Mouse (Mus musculus) liver, embryonic 14.5 days (tissue): ENCODE data around the gene Gsn.

Experiments used
- CTCF ChIP-seq: IDR thresholded peaks from 2 replicates; pipeline ENCODE4 v1.5.1; 2016; ENCODE audit warnings: antibody characterized with exemption, low read depth, control low read depth
- EP300 ChIP-seq: IDR thresholded peaks from 2 replicates; pipeline ENCODE4 v1.6.1; 2016; ENCODE audit warnings: antibody characterized with exemption, low read depth

DNA sequence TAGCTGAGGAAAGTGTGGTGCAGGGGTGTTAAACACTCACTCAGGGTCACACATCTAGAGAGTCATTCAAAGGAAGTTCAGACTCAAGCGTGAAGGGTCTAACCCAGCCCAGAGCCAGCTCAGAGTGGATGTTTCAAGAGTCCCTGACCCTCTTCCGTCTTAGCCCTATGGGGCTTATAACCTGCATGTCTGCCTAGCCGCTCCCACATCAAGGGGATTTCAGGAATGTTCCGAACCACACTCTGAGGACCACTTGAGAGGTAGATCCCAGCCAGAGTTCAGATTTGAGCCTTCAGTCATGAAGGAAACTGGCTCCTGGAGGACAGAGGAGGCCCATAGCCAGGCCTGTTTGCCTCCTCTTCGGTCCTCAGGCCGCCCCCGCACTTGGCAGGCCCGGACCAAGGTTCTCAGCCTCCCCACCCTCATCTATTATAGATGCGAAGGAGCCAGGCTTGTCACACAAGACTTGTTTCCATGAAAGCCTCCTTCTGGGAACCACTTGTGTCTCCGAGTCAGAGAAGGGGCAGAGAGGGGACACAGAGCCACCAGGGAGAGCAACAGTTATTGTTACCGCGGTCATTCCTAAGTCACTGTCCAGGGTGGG is 30.9 kb downstream of the Gsn start:
- TF ChIP-seq CTCF (no peak), EP300 (no peak)
